Mouse (Mus musculus): ENCODE results near the gene Kctd5. TPM values are rescaled to one million over a fixed set of nuclear protein-coding genes. Genes with fewer than 3 reads are reported as not detected.
"Not testable (repeated sequence)": the region's sequence is repeated elsewhere in the genome, so short reads cannot be mapped to it uniquely, and the experiment has no call there.

The Kctd5 gene
- total and polyA plus RNA-seq, 2 experiments from 2014 or later: 23.9 to 39.5 TPM

- Histone ChIP-seq H3K4me1 (ENCODE audit: control insufficient read depth, insufficient read depth) (no peaks in the 10 kb centered on the region), H3K9ac (replicated peaks; ENCODE audit: low read depth, low read length) (no peak overlapping the region), H3K27me3 (ENCODE audit: control insufficient read depth, insufficient read depth, low read length) (no peaks in the 10 kb centered on the region), H3K4me2 (ENCODE audit: low read depth, low read length) (no peak overlapping the region), H3K9me3 (replicated peaks; ENCODE audit: control insufficient read depth, low read length) (no peaks in the 10 kb centered on the region), H3K36me3 (replicated peaks; ENCODE audit: control insufficient read depth, insufficient read depth, low read length) (peaks cover 59% of the 10 kb centered on the region), H3K4me3 (ENCODE audit: low read depth, low read length) (no peak overlapping the region), H3K27ac (ENCODE audit: low read depth) (no peak overlapping the region)
- no peak for DNase-seq (ENCODE audit: low spot score)
- no peak for ATAC-seq (ENCODE audit: insufficient read depth, low read depth)
- WGBS: 85% methylated on average over 2 of the region's 2 CpGs
- TF ChIP-seq CTCF (IDR thresholded peaks at IDR 0.05; ENCODE audit: low read depth): no peak
- TF ChIP-seq EP300 (IDR thresholded peaks at IDR 0.05; ENCODE audit: low read depth): no peak
Observed at GRCm38 (mm10) chr17:24105111-24105510, 31.8 kb upstream of the Kctd5 start.

DNA sequence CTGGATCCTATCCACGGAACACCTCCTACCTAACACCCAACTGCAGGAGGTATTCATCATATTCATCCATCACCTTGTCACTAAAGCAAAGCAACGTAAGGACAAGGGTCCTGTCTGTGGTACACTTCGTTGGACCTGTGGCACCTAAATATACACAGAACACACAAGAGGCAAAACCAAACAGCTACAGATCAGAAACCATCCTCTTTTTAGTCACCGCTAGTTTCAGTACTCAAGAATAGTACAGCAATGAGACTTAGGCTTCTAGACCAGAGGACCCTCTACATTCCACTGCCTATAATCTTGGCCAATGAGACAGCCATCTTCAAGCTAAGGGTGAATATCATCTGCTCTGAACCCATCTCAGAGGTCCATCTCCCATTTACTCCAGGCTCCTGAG is 25.1 kb upstream of the Kctd5 start:
- Histone ChIP-seq H3K9me3 (replicated peaks; ENCODE audit: control insufficient read depth, low read length) (no peaks in the 10 kb centered on the region), H3K9ac (replicated peaks; ENCODE audit: low read depth, low read length) (no peak overlapping the region), H3K4me1 (ENCODE audit: control insufficient read depth, insufficient read depth) (no peaks in the 10 kb centered on the region), H3K27ac (ENCODE audit: low read depth) (no peak overlapping the region), H3K36me3 (replicated peaks; ENCODE audit: control insufficient read depth, insufficient read depth, low read length) (peaks cover 65% of the 10 kb centered on the region), H3K4me3 (ENCODE audit: low read depth, low read length) (no peak overlapping the region), H3K27me3 (ENCODE audit: control insufficient read depth, insufficient read depth, low read length) (no peaks in the 10 kb centered on the region), H3K4me2 (ENCODE audit: low read depth, low read length) (no peak overlapping the region)
- DNase-seq (ENCODE audit: low spot score) (no peak), ATAC-seq (ENCODE audit: insufficient read depth, low read depth) (no peak)
- WGBS: 87% methylated on average over 4 of the region's 4 CpGs
- TF ChIP-seq CTCF (IDR thresholded peaks at IDR 0.05; ENCODE audit: low read depth): no peak
- TF ChIP-seq EP300 (IDR thresholded peaks at IDR 0.05; ENCODE audit: low read depth): no peak

- Histone ChIP-seq H3K27me3 (ENCODE audit: control insufficient read depth, insufficient read depth, low read length) (no peaks in the 10 kb centered on the region), H3K9ac (replicated peaks; ENCODE audit: low read depth, low read length) (no peak overlapping the region), H3K36me3 (replicated peaks; ENCODE audit: control insufficient read depth, insufficient read depth, low read length) (peaks cover 79% of the 10 kb centered on the region), H3K4me1 (ENCODE audit: control insufficient read depth, insufficient read depth) (0 out of 2 replicates have a peak, but pooled peaks cover 9% of the 10 kb centered on the region), H3K4me3 (ENCODE audit: low read depth, low read length) (no peak overlapping the region), H3K27ac (ENCODE audit: low read depth) (no peak overlapping the region), H3K4me2 (ENCODE audit: low read depth, low read length) (no peak overlapping the region), H3K9me3 (replicated peaks; ENCODE audit: control insufficient read depth, low read length) (no peaks in the 10 kb centered on the region)
- 92% methylated on average over 1 of the region's 1 CpGs for WGBS
- DNase-seq (ENCODE audit: low spot score): no peak
- ATAC-seq (ENCODE audit: insufficient read depth, low read depth): no peak
- TF ChIP-seq CTCF (IDR thresholded peaks at IDR 0.05; ENCODE audit: low read depth) (no peak), EP300 (IDR thresholded peaks at IDR 0.05; ENCODE audit: low read depth) (no peak)
Observed at GRCm38 (mm10) chr17:24090575-24090974, 17.3 kb upstream of the Kctd5 start.

DNA sequence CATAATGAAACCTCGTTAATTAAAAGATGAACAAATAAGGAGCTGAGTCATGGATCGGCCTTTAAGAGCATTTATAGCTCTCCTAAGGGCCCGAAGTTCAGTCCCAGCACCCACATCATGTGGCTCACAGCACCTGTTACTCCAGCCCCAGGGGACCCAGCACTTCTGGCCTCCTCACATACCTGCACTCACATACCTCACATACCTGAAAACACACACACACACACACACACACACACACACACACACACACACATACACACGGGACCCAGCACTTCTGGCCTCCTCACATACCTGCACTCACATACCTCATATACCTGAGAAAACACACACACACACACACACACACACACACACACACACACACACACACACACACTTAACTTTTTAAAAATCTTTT is 13.1 kb upstream of the Kctd5 start:
- not testable (repeated sequence) for H3K27me3 ChIP-seq (ENCODE audit: control insufficient read depth, insufficient read depth, low read length); H3K9ac ChIP-seq (replicated peaks; ENCODE audit: low read depth, low read length); H3K4me3 ChIP-seq (ENCODE audit: low read depth, low read length); H3K27ac ChIP-seq (ENCODE audit: low read depth); H3K4me1 ChIP-seq (ENCODE audit: control insufficient read depth, insufficient read depth); ATAC-seq (ENCODE audit: insufficient read depth, low read depth); H3K4me2 ChIP-seq (ENCODE audit: low read depth, low read length); H3K9me3 ChIP-seq (replicated peaks; ENCODE audit: control insufficient read depth, low read length); DNase-seq (ENCODE audit: low spot score)
- H3K36me3 ChIP-seq (replicated peaks; ENCODE audit: control insufficient read depth, insufficient read depth, low read length): peaks cover 73% of the 10 kb centered on the region
- WGBS: 86% methylated on average over 4 of the region's 4 CpGs

DNA sequence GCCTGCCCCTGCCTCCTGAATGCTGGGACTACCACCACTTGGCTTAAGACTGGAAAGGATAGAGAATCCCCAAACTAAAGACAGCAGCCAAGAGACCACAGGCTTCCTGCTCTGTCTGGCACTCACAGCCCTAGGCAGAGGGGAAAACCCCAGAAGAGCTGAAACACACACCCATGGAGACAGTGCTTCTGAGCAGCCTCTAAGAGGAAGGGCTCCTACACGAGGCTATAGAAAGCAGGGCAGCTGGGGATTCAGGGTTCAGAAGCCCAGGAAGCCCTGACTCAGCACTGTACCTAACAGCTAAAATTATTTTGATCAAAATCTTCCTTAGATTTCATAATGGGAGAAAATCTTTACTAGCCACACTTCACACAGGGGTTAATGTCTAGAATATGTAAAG is 11.3 kb upstream of the Kctd5 start:
- no peak overlapping the region for H3K4me3 ChIP-seq (ENCODE audit: low read depth, low read length)
- 0 out of 2 replicates have a peak, but pooled peaks cover 3% of the 10 kb centered on the region for H3K4me1 ChIP-seq (ENCODE audit: control insufficient read depth, insufficient read depth)
- no peaks in the 10 kb centered on the region for H3K9me3 ChIP-seq (replicated peaks; ENCODE audit: control insufficient read depth, low read length)
- ATAC-seq (ENCODE audit: insufficient read depth, low read depth): no peak
- DNase-seq (ENCODE audit: low spot score): no peak
- H3K4me2 ChIP-seq (ENCODE audit: low read depth, low read length): no peak overlapping the region
- H3K27ac ChIP-seq (ENCODE audit: low read depth): no peak overlapping the region
- H3K36me3 ChIP-seq (replicated peaks; ENCODE audit: control insufficient read depth, insufficient read depth, low read length): peaks cover 66% of the 10 kb centered on the region
- 24% methylated on average over 1 of the region's 1 CpGs for WGBS
- TF ChIP-seq CTCF (IDR thresholded peaks at IDR 0.05; ENCODE audit: low read depth) (no peak), EP300 (IDR thresholded peaks at IDR 0.05; ENCODE audit: low read depth) (no peak)
- H3K9ac ChIP-seq (replicated peaks; ENCODE audit: low read depth, low read length): no peak overlapping the region
- no peaks in the 10 kb centered on the region for H3K27me3 ChIP-seq (ENCODE audit: control insufficient read depth, insufficient read depth, low read length)

DNA sequence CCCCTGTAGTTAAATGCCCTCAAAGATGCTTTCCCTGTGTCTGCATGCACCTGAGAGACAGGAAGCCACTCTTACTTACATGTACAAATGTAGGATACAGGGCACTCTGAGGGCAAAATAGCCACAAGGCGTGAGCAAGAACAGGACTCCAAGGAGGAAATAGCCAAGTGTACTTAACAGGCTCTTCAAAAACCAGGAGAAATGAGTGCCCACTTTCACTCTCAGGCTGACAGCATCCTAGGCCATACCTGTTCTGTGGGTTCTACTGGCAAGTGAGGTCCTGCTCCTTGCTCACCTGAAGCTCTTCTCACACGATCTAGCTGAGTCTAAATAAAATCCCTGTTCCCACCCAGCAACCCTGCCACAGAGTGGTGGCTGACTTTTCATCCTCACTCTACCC is 3.8 kb upstream of the Kctd5 start:
- no peaks in the 10 kb centered on the region for H3K9me3 ChIP-seq (replicated peaks; ENCODE audit: control insufficient read depth, low read length)
- no peaks in the 10 kb centered on the region for H3K27me3 ChIP-seq (ENCODE audit: control insufficient read depth, insufficient read depth, low read length)
- TF ChIP-seq EP300 (IDR thresholded peaks at IDR 0.05; ENCODE audit: low read depth) (no peak), CTCF (IDR thresholded peaks at IDR 0.05; ENCODE audit: low read depth) (no peak)
- WGBS: 90% methylated on average over 2 of the region's 2 CpGs
- DNase-seq (ENCODE audit: low spot score) (no peak), ATAC-seq (ENCODE audit: insufficient read depth, low read depth) (no peak)
- no peak overlapping the region for H3K27ac ChIP-seq (ENCODE audit: low read depth)
- H3K9ac ChIP-seq (replicated peaks; ENCODE audit: low read depth, low read length): no peak overlapping the region
- no peak overlapping the region for H3K4me3 ChIP-seq (ENCODE audit: low read depth, low read length)
- peaks cover 52% of the 10 kb centered on the region for H3K36me3 ChIP-seq (replicated peaks; ENCODE audit: control insufficient read depth, insufficient read depth, low read length)
- H3K4me1 ChIP-seq (ENCODE audit: control insufficient read depth, insufficient read depth): peaks cover 7% of the 10 kb centered on the region
- H3K4me2 ChIP-seq (ENCODE audit: low read depth, low read length): no peak overlapping the region

Measured in heart, postnatal 0 days (tissue).